Mouse (Mus musculus) thymus, adult 18-20 months (tissue): ENCODE data around the gene Rasl10b.
A peak's percentile ranks its signal among the peaks of the same experiment; 100 is the strongest.

Experiments
- DNase-seq, 2 experiments: peaks; one replicate each; pipeline ENCODE4 v3.0.0; 2022; ENCODE audit warnings: mixed read lengths in 2 of 2

Gene Rasl10b

GRCm38 (mm10) chr11:83409087-83409754 lies at the start of gene Rasl10b:
Gene Rasl10b (plus strand): TSS chr11:83409137.
- no peak for DNase-seq

- no peak for DNase-seq
These were observed 44.3 kb upstream of the Rasl10b start for GRCm38 (mm10) chr11:83364656-83365055.

GRCm38 (mm10) chr11:83371267-83371666 lies 37.7 kb upstream of the Rasl10b start:
- no peak for DNase-seq

- no peak for DNase-seq
These were observed 29.1 kb upstream of the Rasl10b start for GRCm38 (mm10) chr11:83379745-83380341.

DNA sequence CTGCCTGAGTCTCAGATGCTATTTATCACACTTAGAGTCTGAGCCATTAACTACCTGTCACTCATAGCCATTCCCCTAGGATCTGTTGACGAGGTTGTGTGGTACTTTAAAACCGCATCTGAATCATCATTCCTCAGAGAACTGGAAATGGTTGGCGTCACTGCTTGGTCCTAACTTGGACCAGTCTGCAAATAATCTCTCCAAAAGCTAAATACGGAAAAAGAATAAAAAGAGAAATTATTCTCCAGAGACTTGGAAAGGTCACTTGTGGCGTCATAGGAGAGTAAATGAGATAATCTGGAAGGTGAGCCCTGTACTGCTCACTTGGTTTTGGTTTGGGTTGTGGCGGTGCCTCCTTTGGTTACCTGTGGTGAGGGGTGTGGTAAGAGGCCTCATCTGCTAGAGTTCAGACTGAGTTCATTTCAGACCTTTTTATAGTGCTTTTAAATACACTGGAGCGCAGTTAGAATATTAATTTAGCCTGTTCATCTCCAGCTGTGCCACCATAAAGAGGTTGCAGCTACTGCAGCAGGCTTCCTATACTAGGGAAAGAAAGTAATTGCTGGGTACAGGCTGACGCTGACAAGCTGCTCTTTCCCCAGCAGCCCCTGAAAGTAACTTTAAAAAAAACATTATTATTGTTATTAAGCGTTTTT lies 25.9 kb upstream of the Rasl10b start:
- DNase-seq = no peak

DNA sequence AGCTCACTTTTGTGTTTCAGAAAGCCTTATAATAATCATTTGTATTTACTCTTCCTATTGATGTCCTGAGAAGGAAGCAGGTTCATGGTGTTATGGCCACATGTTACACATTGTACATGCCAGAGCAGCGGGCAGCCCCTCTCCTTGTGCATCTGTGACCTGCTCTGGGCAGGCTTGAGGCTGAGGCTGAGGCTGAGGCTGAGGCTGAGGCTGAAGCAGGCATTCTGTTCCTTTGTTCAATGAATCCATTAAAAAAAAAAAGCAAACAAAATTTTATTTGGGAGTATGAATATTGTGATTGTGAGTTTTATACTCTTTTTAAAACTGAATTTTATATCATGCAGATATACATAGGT lies 25.4 kb upstream of the Rasl10b start:
- DNase-seq = no peak

DNA sequence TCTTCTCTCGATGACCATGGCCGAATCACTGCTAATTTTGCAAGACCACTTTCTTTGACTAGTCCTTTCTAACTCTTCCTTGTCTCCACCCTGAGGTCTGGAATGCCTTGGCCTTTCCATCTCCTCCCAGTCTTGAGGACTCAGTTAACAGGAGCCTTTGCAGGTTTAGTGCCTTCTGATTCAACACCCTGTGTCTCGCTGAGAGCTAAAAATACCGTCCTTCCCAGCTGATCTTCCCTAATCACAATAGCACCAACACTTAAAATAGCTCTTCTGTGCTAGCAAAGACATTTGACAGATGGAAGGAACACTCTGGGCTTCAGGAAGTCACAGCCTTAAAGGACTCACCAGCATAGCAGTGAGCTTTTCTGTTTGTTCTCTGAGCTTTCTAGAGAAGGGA lies 15.9 kb upstream of the Rasl10b start:
- no peak for DNase-seq

DNA sequence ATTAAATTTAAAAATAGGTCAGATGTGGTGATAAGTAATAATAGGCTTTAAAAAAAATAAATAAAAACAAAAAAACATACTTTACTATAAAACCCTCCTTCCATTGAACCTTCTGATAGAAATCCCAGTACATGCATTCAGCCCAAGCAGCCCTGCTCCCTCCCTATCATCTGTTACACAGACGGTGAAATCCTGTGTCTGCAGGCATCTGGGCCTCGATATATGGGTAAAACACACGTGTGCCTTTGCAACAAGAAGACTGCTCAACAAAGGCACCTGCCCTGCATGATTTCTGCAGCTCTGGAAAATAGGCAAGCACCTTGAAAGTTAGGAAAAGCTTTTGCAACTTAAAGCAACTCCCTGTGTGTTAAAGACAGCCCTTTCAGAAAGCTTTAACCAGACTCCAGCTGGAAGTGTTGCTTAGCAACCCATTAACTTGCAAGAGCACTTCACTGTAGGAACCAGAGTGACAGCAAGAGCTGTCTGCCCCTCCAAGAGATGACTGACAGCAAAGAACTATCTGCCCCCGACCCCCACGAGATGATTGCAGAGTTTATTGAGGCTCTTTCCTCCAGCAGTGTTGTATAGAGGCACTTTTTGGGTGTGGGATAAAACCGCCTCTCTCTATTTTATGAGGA lies 14.0 kb upstream of the Rasl10b start:
- no peak for DNase-seq

GRCm38 (mm10) chr11:83397626-83398025 lies 11.3 kb upstream of the Rasl10b start:
- DNase-seq = no peak

DNA sequence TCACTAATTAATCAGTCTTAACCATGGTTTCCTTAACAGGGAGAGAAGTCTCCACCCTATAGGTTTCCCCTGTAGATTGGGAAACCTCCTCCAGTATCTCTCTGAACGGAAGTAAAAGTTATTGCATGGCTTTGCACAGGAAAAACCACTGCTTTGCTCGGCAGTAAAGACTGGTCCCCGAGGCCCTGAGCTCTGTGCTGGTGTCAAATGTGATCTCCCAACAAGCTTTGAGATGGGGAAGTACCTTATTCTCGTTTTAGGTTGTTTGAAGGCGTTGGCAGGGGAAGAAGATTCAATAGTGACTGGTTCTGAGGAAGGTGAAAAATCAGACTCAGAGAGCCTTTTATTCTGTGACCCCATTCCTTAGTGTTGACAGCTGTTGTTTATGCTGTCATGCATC lies 10.2 kb upstream of the Rasl10b start:
- no peak for DNase-seq

DNA sequence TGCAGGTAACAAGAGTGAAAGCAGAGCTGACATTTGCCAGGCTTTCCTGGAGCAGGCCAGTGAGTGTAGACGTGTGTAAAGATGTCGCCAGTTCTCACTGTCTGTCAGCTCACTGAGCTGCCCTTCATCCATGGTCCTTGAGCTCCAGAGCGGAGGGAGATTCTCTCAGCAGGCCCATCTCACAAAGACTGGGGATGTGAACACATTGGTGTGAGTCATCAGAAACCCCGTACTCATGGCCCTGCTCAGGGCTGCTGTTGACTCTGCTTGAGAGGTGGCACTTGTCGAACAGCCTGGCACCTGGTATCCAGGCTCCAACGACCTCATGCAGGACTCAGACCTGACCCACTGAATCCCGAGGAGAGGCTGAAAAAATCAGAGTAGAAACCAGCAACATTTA lies 5.2 kb upstream of the Rasl10b start:
- DNase-seq = no peak

DNA sequence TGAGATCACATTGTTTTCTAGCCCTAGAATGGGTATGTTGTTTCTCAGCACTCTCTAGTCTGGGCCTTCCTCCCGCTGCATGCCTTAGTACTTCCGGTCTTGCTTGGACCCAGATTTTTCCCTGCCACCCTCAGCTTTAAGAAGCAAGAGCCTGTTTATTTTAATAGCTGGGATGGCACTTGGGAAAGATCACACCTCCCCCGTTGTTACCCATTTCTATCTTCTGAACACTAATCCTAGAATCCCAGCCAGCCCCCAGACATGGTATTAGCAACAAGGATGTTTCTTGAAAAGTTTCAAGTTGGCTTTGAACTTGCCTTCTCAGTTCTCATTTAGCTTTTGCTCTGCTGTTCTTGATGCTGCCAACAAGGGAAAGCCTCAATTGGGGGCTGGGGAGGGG lies 2.5 kb upstream of the Rasl10b start:
- DNase-seq = no peak

DNA sequence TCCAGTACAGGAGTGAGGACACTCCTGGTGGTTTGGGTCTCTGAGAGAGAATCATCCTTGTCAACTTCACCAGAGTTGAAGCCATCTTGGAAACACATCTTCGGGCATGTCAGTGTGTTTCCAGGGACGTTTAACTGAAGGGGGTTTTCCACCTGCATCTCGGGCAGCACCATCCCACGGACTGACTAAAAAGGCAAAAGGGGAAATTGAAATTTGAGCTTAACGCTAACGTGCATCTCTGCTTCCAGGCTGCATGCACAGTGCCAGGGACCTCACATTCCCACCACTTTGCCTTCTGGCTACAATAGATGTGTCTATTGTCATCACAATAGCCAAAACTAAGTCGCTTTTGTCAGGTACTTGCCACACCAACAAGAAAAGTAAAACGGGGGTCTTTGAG lies 695 bp upstream of the Rasl10b start:
- DNase-seq = no peak

DNA sequence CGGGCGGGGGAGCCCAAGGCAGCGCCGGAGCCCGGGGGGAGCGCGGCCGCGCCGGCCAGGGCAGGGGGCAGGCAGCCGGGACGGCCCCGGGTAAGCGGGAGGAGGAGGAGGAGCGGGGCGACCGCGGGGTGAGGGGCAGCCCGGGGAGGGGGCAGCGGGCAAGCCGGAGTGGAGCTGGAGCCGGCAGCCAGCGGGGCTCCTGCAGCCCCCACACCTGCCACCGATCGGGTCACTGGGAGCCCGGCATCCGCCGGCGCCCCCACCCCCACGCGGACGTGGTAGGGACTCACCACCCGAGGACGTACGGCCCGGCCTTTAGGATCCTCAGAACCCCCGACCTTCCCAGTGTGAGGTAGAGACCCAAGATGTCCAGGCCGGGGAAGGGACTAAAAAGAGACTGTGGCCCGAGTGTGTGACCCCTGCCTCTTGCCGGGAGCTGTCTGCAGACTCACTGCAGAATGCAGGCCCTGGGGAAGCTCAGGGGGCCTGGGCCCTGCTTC lies 905 bp downstream of the Rasl10b start:
- DNase-seq = no peak

GRCm38 (mm10) chr11:83410510-83410909 lies 1.6 kb downstream of the Rasl10b start:
- no peak for DNase-seq

- peak; percentile 25 to 33 for DNase-seq
These were observed 8.1 kb downstream of the Rasl10b start for GRCm38 (mm10) chr11:83417080-83417479.

GRCm38 (mm10) chr11:83417708-83418107 lies 8.8 kb downstream of the Rasl10b start:
- DNase-seq = no peak

DNA sequence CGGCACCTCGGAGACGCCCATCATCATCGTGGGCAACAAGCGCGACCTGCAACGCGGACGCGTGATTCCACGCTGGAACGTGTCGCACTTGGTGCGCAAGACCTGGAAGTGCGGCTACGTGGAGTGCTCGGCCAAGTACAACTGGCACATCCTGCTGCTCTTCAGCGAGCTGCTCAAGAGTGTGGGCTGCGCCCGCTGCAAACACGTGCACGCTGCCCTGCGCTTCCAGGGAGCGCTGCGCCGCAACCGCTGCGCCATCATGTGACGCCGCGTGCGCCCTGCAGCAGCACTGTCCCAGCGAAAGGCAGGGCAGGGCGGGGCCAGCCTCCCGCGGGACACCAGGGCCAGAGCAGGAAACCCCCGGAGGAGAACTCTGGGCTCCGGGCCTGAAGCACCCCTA lies 9.6 kb downstream of the Rasl10b start:
- no peak for DNase-seq

DNA sequence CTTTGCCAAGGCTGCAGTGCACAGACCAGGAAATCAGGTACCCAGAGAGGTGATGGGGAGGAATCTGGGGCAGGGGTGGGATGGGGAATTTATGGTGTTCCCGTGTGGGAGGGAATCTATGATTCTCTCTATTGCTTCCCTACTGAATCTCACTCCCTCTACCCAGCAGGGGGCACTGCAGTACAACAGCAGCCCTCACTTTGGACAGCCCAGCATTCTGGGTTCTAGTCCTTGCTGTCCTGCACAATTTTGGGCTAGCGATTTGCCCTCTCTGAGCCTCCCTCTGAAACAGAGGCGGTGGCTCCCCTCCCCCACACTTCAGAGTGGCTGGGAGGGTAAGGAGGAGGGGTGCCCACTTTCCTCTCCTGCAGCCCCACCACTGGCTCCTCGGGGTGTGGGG lies 11.4 kb downstream of the Rasl10b start:
- DNase-seq = no peak

GRCm38 (mm10) chr11:83421305-83421704 lies 12.4 kb downstream of the Rasl10b start:
- no peak for DNase-seq

GRCm38 (mm10) chr11:83424681-83425080 lies 15.7 kb downstream of the Rasl10b start:
- no peak for DNase-seq

DNA sequence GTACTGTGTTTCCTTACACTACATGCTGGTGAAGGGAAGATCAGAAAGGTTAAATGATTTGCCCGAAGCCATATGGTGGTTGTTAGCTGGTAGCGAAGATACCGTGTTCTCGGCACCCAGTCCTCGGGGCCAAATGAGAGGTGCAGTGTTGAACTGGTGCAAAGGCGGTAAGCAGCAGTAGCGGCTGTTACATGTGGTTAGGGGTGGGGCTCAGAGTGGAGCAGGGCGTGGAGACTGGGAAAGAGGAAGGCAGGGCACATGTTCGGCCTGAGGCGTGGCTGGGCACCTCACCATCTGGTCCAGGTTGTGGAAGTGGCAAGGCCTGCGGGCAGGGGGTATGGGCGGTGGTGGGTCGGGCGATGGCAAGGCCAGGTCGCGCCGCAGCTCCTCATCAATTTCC lies 18.0 kb downstream of the Rasl10b start:
- DNase-seq = no peak

GRCm38 (mm10) chr11:83429355-83429754 lies 20.4 kb downstream of the Rasl10b start, which contains the start of gene Gas2l2:
Gene Gas2l2 (minus strand): TSS chr11:83429455.
- no peak for DNase-seq

DNA sequence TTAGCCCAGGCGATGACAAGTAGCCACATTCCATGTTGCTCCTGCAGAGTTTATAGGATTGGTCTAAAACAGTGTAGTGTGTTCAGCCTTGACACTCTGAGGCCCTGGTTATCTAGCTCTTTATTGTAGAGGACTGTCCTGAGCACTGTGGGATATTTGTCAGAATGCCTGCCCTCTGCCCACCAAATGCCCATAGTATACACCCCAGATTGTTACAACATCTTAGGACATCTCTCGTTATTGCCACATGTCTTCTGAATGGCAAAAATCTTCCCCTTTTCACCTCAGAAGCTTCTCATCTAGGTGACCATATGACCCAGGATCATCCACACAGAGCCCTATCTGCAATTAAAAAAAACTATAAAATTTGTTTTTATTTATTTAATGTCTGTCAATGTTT lies 23.6 kb downstream of the Rasl10b start:
- DNase-seq = no peak
